Mouse (Mus musculus) layer of hippocampus, adult 9-10 months (tissue): ENCODE results near the gene Fcna.

Experiments
- DNase-seq: peaks from one replicate; pipeline ENCODE4 v3.0.0; 2022; ENCODE audit warnings: low spot score

The Fcna gene

GRCm38 (mm10) chr2:25577951-25578795, 49.7 kb downstream of the Fcna start:
- DNase-seq: no peak

GRCm38 (mm10) chr2:25576965-25577891, 50.6 kb downstream of the Fcna start:
- no peak for DNase-seq

DNA sequence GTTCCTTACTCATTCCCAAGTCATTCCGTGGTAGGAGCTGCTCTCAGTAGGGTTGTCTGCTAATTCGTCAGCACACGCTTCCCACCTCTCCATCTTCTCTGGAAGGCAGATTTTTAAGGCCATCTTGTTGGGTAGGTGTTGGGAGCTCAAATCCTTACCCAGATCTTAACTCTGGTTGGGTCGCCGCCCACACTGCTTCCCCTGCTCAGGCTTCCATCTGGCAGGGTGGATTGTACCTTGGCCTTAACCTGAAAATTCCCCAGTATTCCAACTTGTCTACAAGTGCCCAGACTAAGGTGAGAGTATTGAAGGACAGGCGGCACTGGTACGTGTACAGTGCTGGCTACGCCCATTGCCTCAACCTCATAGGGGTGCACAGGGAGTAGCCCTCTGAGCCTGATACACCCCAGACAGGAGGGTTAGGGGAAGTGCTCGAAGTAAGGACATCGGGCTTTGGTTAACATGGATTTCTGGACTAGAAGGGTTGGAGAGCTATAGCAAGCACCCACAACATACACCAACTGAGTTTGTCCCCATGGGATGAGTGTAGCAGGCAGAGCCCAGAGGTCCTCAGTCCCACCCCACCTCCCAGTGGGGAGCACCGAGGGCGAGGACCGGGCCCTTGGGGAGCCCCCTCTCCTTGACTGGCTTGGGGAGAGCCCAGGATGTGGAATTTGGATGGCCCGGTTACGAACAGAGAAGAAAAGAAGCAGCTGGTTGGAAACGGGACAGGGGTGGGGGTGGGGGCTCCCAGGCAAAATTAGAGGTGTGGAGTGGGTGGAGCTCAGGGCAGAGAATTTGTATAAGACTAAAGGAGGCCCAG, 51.6 kb downstream of the Fcna start:
- DNase-seq: no peak

DNA sequence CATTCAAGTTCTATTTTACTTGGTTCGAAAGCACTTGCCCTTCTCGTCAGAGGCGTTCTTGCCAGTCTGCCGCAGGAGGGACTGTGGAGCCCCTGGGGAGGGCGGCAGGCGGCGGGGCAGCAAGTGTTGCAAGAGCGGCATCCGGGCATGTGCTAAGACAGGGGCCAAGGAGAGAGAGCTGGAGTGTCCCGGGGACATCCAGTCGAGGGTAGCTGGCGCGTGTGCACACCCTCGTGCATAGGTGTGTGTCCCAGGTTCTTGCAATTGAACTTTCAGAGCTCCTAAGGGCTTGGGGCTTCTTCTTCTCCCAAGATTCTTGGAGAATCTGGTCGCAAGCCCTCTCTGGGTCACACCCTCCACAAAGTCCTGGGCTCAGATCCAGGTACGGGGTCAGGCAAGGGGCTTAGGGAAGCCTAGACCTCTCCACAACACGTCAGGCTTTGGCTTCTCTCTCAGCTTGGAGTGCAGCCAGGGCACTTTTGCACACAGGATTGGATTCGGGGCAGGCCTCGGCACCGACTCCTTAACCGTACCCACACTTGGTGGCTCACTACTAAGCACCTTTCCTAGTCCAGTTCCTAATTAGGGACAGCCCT, 52.3 kb downstream of the Fcna start:
- no peak for DNase-seq
